Mouse (Mus musculus) testis, adult 2 months (tissue): Measurements from ENCODE around the gene Prg4.

Experiments
- CTCF ChIP-seq: fragments of 200-500 bp; IDR thresholded peaks from 2 replicates; pipeline ENCODE4 v1.5.1; 2012; ENCODE audit warnings: low read depth, mild to moderate bottlenecking, inconsistent platforms, low read length, moderate library complexity; ENCODE audit not compliant: control insufficient read depth, insufficient read depth, insufficient replicate concordance
- POLR2A ChIP-seq: fragments of 200-500 bp; IDR thresholded peaks from 2 replicates; pipeline ENCODE4 v1.6.1; 2012; ENCODE audit warnings: low read depth, mild to moderate bottlenecking, inconsistent platforms, low read length, moderate library complexity; ENCODE audit not compliant: control insufficient read depth

- TF ChIP-seq CTCF (no peak), POLR2A (no peak)
These were observed 30.8 kb upstream of the Prg4 start for GRCm38 (mm10) chr1:150496626-150497302.
